Mouse (Mus musculus) forebrain, embryonic 14.5 days (tissue): ENCODE measurements at regions not wholly inside any gene's neighbourhood (a gene's known extent, or its start where the extent isn't known, plus 50 kb on each side); places are given as distances from the start of the nearest gene placed in this dataset.

Source experiments
- ATAC-seq: fragments of 200-750 bp; cut with Nextera tagmentation; 2 replicates; pipeline ENCODE4 v1.8.0; 2017; ENCODE audit warnings: mild to moderate bottlenecking, moderate library complexity
- DNase-seq: peaks from one replicate; pipeline ENCODE4 v3.0.0-alpha.2; 2015; ENCODE audit warnings: low spot score
- H3K27ac ChIP-seq: fragments of 300-500 bp; sonication (generic); 2 replicates; pipeline ENCODE4 v1.5.1; 2014; ENCODE audit warnings: low read depth, mild to moderate bottlenecking, control low read depth, low read length, moderate library complexity
- H3K27me3 ChIP-seq: fragments of 300-500 bp; sonication (generic); replicated peaks from 2 replicates; pipeline ENCODE4 v1.6.1; 2014; ENCODE audit warnings: low read length, control low read depth, mixed read lengths; ENCODE audit not compliant: control insufficient read depth, insufficient read depth
- H3K36me3 ChIP-seq: fragments of 300-500 bp; sonication (generic); 2 replicates; pipeline ENCODE4 v1.6.1; 2014; ENCODE audit warnings: low read length, control low read depth; ENCODE audit not compliant: control insufficient read depth, insufficient read depth
- H3K4me1 ChIP-seq: fragments of 300-500 bp; sonication (generic); 2 replicates; pipeline ENCODE4 v1.6.1; 2014; ENCODE audit warnings: antibody characterized with exemption, low read length, control low read depth; ENCODE audit not compliant: control insufficient read depth, insufficient read depth
- H3K4me2 ChIP-seq: fragments of 300-500 bp; sonication (generic); 2 replicates; pipeline ENCODE4 v1.6.1; 2014; ENCODE audit warnings: mild to moderate bottlenecking, control low read depth, low read length
- H3K4me3 ChIP-seq: fragments of 300-500 bp; sonication (generic); 2 replicates; pipeline ENCODE4 v1.5.1; 2014; ENCODE audit warnings: low read depth, low read length, control low read depth
- H3K9ac ChIP-seq: fragments of 300-500 bp; sonication (generic); 2 replicates; pipeline ENCODE4 v1.6.1; 2014; ENCODE audit warnings: mild to moderate bottlenecking, low read length, control low read depth, moderate library complexity
- H3K9me3 ChIP-seq: fragments of 300-500 bp; sonication (generic); replicated peaks from 2 replicates; pipeline ENCODE4 v1.6.1; 2016; ENCODE audit warnings: low read length, control low read depth, mixed read lengths; ENCODE audit not compliant: control insufficient read depth
- WGBS: fragments of 180-500 bp; shearing (Covaris S2); extraction: QIAGEN DNeasy Blood & Tissue Kit; methylation state at CpG from one replicate; pipeline ENCODE4 v1.1.7; 2014; 5-methylcytosine and 5-hydroxymethylcytosine counted together

GRCm38 (mm10) chrX:108608446-108608845 is 56.2 kb downstream of the Gm379 start:
- ATAC-seq, result no peak
- H3K27me3 ChIP-seq, result no peaks in the 10 kb centered on the region
- H3K9ac ChIP-seq, result no peak overlapping the region
- H3K4me3 ChIP-seq, result no peak overlapping the region
- no peaks in the 10 kb centered on the region for H3K4me1 ChIP-seq
- H3K4me2 ChIP-seq, result no peak overlapping the region
- H3K36me3 ChIP-seq, result no peaks in the 10 kb centered on the region
- no peak overlapping the region for H3K27ac ChIP-seq
- DNase-seq, result no peak
- H3K9me3 ChIP-seq, result no peaks in the 10 kb centered on the region

- Histone ChIP-seq H3K27ac (no peak overlapping the region), H3K4me3 (no peak overlapping the region), H3K9ac (no peak overlapping the region), H3K36me3 (no peaks in the 10 kb centered on the region), H3K4me2 (no peak overlapping the region), H3K9me3 (no peaks in the 10 kb centered on the region), H3K4me1 (no peaks in the 10 kb centered on the region), H3K27me3 (no peaks in the 10 kb centered on the region)
- DNase-seq (no peak), ATAC-seq (no peak)
- 74% methylated on average over 1 of the region's 1 CpGs for WGBS
These were observed 64.7 kb downstream of the Gm379 start for GRCm38 (mm10) chrX:108599906-108600468.

GRCm38 (mm10) chrX:108561977-108562376 is 102.7 kb downstream of the Gm379 start:
- H3K4me2 ChIP-seq, result no peak overlapping the region
- DNase-seq (no peak), ATAC-seq (no peak)
- no peaks in the 10 kb centered on the region for H3K27me3 ChIP-seq
- WGBS, result 80% methylated on average over 3 of the region's 3 CpGs
- no peaks in the 10 kb centered on the region for H3K36me3 ChIP-seq
- H3K9ac ChIP-seq, result no peak overlapping the region
- H3K4me1 ChIP-seq, result no peaks in the 10 kb centered on the region
- no peak overlapping the region for H3K27ac ChIP-seq
- H3K4me3 ChIP-seq, result no peak overlapping the region
- H3K9me3 ChIP-seq, result no peaks in the 10 kb centered on the region

- Histone ChIP-seq H3K4me1 (no peaks in the 10 kb centered on the region), H3K9me3 (no peaks in the 10 kb centered on the region), H3K4me3 (no peak overlapping the region), H3K9ac (no peak overlapping the region), H3K27ac (no peak overlapping the region), H3K36me3 (no peaks in the 10 kb centered on the region), H3K4me2 (no peak overlapping the region), H3K27me3 (no peaks in the 10 kb centered on the region)
- DNase-seq (no peak), ATAC-seq (no peak)
- WGBS, result 73% methylated on average over 2 of the region's 2 CpGs
These were observed 121.5 kb downstream of the Gm379 start for GRCm38 (mm10) chrX:108543149-108543548.

- H3K4me2 ChIP-seq, result no peak overlapping the region
- H3K36me3 ChIP-seq, result no peaks in the 10 kb centered on the region
- no peak for ATAC-seq
- no peaks in the 10 kb centered on the region for H3K9me3 ChIP-seq
- no peak overlapping the region for H3K4me3 ChIP-seq
- WGBS, result 83% methylated on average over 2 of the region's 2 CpGs
- no peak for DNase-seq
- H3K9ac ChIP-seq, result no peak overlapping the region
- H3K27me3 ChIP-seq, result no peaks in the 10 kb centered on the region
- H3K27ac ChIP-seq, result no peak overlapping the region
- no peaks in the 10 kb centered on the region for H3K4me1 ChIP-seq
These were observed 123.3 kb downstream of the Gm379 start for GRCm38 (mm10) chrX:108541410-108541809.

GRCm38 (mm10) chrX:108536995-108537394 is 127.7 kb downstream of the Gm379 start:
- ATAC-seq, result no peak
- Histone ChIP-seq H3K4me3 (no peak overlapping the region), H3K27ac (no peak overlapping the region), H3K4me2 (no peak overlapping the region), H3K27me3 (no peaks in the 10 kb centered on the region), H3K9me3 (no peaks in the 10 kb centered on the region), H3K9ac (no peak overlapping the region), H3K36me3 (no peaks in the 10 kb centered on the region), H3K4me1 (no peaks in the 10 kb centered on the region)
- DNase-seq, result peak; percentile 57
- 6% methylated on average over 3 of the region's 3 CpGs for WGBS
